Mouse (Mus musculus) left cerebral cortex, adult 11 months (tissue): ENCODE results near the gene Cct2.
"Not testable (repeated sequence)": the region's sequence is repeated elsewhere in the genome, so short reads cannot be mapped to it uniquely, and the experiment has no call there.

Source experiments
- DNase-seq: peaks from one replicate; pipeline ENCODE4 v3.0.0; 2022; ENCODE audit warnings: low spot score

Cct2 gene

GRCm38 (mm10) chr10:117049961-117050597 is 13.5 kb downstream of the Cct2 start:
- DNase-seq = no peak

DNA sequence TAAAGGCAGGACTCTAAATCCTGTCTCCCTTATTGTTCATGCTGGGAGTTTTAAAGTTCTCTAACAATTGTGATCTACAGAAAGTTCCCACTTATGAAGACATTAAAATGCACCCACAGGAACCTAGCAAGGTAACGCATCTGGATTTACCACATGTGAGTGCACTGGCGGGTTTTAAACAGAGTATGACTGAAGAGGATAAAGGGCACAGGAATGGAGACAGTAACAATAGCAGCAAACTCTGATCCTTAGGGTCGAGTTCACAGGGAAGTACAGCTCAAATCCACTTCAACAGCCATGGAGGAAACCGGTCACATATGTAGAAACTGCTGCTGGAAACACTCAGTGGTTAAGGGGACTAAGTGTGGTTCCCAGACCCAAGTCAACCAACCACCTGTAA is 14.4 kb downstream of the Cct2 start:
- no peak for DNase-seq

DNA sequence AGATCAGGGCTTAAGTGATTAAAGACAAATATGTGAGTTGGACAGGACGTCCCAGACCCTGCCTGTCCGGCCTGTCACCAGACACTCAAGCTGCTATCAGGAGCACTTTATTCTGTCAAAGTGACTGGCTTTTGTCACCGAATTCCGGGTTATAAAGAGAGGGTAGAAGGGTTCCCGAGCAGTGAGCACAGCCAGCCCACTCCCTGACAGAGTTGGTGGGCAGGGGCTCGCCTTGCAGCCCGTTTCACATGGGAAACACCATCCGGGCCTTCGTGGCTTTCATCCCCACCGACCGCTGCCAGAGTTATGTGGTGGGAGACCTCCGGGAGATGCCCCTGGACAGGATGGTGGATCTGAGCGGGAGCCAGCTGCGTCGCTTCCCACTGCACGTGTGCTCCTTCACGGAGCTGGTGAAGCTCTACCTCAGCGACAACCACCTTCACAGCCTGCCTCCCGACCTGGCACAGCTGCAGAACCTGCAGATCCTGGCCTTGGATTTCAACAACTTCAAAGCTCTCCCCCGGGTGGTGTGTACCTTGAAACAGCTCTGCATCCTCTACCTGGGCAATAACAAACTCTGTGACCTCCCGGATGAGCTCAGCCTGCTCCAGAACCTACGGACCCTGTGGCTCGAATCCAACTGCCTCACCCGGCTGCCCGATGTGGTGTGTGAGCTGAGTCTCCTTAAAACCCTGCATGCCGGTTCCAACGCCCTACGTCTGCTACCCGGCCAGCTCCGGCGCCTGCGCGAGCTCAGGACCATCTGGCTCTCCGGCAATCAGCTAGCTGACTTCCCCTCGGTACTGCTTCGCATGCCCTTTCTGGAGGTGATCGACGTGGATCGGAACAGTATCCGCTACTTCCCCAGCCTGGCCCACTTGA is 18.2 kb downstream of the Cct2 start, which contains the start of gene Lrrc10:
Gene Lrrc10, plus strand, starts transcription at position 167 of the 882 bp plus-strand sequence.
- DNase-seq = no peak

GRCm38 (mm10) chr10:117043497-117044166 is 20.0 kb downstream of the Cct2 start:
- DNase-seq = not testable (repeated sequence)

DNA sequence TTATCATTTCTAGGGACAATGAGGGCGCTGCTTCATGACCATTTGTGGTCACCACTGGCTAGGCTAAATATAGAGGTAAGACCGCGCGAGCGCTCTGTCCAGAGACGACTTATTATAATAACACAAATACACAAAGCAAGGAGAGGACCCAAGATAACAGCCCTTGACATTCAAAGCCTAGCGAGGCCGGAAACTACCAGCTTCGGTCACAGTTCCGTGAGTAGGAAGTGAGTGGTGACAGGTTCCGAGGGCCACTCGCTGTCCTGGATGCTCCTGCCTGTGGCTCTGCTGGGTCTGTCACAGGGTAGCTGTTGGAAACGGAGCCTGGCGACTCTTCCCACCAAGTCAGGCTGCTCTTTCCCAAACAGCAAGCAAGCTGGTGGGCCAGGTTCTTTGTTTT is 21.3 kb downstream of the Cct2 start:
- no peak for DNase-seq

DNA sequence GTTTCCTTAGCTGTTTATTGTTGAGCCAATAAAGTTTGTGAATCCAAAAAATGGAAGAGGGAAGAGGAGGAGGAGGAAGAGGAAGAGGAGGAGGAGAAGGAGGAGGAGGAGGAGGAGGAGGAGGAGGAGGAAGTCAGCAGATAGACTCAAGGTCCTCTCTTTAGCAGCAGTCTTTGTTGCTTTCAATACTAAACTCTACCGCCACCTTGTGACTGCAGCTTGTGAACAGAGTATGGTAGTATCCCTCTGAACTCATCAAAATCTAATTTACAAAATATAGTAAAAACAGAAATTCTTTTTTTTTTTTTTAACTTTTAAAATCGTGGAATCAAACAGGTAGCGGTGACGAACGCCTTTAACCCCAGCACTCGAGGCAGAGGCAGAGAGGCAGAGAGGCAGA is 23.3 kb downstream of the Cct2 start:
- DNase-seq = no peak

DNA sequence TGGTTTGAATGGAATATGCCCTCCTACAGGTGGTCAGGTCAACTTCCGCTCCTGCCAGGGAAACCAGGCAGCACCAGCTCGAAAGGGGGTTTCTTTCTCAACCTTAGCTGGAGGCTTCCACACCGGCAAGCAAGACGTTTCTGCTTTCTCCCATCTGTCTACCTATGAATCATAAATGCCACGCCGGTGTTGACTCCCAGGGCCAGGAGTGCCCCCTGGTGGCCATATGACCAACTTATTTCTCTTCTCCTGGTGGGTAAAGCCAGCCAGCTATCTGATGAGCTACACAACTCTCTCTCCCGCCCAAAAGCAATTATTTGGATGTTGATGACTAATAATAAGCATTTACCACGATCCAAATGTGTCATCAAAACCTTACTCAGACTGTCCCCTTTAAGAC is 29.8 kb downstream of the Cct2 start:
- peak; percentile 48 for DNase-seq

DNA sequence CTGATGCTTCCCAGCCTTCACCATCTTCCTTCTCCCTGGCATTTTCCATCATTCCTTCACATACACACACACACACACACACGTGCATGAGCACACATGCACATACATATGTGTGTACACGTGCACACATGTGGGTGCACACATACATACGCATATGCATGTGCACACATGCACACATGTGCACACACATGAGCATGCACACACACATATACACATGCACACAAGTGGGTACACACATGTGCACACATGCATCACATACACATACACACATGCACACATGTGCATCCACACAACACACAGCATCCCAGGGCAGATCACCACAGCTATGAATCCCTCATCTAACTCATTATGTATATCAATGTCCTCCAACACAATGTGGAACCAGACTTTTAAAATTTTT is 32.5 kb downstream of the Cct2 start:
- no peak for DNase-seq

- no peak for DNase-seq
These were observed 37.4 kb downstream of the Cct2 start for GRCm38 (mm10) chr10:117026176-117026575.

DNA sequence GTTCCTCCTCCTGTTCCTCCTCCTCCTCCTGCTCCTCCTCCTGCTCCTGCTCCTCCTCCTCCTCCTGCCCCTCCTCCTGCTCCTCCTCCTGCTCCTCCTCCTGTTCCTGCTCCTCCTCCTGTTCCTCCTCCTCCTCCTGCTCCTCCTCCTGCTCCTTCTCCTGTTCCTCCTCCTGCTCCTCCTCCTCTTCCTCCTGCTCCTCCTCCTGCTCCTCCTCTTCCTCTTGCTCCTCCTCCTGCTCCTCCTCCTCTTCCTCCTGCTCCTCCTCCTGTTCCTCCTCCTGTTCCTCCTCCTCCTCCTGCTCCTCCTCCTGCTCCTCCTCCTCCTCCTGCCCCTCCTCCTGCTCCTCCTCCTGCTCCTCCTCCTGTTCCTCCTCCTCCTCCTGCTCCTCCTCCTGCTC is 37.8 kb downstream of the Cct2 start:
- not testable (repeated sequence) for DNase-seq

GRCm38 (mm10) chr10:117023693-117024092 is 39.9 kb downstream of the Cct2 start:
- DNase-seq = no peak

DNA sequence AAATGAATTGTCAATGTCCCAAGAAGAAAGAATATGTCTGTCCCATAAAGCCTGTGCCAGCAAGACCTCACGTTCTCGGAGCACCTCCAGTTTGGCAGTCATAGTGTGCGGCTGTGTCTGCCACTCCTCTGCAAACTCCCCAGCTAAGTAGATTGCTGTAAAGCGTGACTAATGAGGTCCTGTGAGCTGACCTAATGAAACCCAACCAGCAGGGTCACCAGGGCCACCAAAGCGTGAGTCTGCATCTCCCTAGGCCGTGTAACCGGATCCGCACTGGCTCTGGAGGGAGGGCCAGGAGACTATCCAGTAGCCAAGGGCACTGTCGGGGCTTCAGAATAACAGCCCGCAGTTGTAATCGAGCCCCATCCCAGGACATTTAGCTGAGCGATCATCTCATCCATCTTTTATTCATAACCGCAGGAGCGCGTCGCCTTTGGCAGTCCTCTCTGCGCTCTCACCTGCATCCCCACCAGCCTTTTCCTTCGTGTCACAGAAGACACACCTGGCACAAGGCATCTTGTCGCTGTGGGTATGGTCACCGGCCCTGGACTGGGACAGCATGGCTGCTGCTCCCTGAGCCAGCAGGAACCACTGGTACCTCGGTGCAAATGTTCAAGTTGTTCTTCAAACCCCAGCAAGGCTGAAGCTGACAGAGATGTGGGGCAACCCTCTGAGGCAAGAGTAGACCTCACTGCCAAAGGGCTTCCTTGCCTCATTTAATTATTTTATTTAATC is 42.4 kb downstream of the Cct2 start:
- no peak for DNase-seq

GRCm38 (mm10) chr10:117018281-117018840 is 45.3 kb downstream of the Cct2 start:
- no peak for DNase-seq

GRCm38 (mm10) chr10:117014565-117014964 is 49.0 kb downstream of the Cct2 start:
- DNase-seq = no peak

- DNase-seq = peak; percentile 49
These were observed 49.8 kb downstream of the Cct2 start for GRCm38 (mm10) chr10:117013689-117014390.

DNA sequence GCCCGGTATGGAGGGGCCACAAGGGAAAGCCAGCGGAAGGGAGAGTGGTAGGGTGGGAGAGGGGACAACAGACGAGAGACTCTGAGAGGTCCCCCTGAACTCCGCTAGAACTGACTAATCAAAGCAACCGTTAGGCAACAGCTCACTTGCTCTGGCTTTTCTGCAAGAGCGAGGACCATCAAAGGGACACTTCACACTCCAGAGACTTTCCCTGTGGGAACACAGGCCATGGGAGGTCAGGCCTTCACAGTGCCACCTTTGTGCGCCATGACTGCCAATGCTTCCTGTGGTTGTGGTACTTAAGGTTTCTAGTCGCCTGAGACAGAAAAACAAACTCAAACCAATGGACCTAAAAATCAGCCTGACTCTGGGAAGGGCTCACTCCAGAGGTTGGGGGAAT is 52.6 kb downstream of the Cct2 start:
- no peak for DNase-seq

DNA sequence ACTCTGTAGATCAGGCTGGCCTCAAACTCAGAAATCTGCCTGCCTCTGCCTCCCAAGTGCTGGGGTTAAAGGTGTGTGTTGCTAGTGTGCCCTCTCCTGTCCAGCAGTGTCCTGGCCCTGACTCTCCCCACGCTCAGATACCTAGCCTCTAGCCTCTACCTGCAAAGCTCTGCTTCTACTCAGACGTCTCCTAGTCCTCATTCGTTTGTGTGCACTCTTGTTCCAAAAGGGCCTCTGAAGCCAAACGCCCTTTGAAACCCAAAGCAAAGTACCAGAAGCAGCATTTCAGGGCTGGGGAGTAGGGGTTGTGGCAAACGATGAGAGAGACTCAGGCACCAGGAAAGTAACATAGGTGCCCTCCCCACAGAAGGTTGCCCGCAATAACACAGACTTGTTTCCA is 53.9 kb downstream of the Cct2 start:
- no peak for DNase-seq

- no peak for DNase-seq
These were observed 57.7 kb downstream of the Cct2 start for GRCm38 (mm10) chr10:117005707-117006464.

DNA sequence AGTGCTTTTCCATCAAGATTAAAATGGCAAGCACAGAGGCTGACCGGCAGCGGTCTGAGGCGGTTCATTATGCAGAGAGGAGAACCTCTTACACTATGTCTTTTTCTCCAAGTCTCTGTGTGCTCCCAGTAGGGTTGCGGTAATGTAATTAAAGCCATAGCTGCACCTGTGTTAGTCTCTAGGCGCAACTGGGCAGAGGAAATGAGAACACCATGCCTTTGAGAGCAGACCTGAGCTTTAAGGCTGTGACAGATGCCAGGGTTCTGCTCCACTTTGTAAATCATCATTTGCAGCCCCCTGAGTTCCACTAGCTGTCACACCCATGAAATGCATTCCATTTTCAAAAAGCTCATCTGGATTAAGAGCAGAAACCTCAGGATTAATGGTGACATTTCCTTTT is 58.9 kb downstream of the Cct2 start:
- no peak for DNase-seq
